Mouse (Mus musculus) left cerebral cortex, postnatal 25 days (tissue): ENCODE data around the gene Rps23. TPM values are rescaled to one million over a fixed set of nuclear protein-coding genes. Genes with fewer than 3 reads are reported as not detected.
"Not testable (repeated sequence)": the region's sequence is repeated elsewhere in the genome, so short reads cannot be mapped to it uniquely, and the experiment has no call there.

Experiments
- DNase-seq, 2 experiments: peaks; one replicate each; pipeline ENCODE4 v3.0.0; 2022; ENCODE audit warnings: low spot score in 2 of 2, mixed read lengths in 1 of 2
- intact Hi-C: fragments of 180-260 bp; cut with DNase I; formaldehyde crosslinking; loops from one replicate; pipeline ENCODE4 v1.15.1; 2025
- total RNA-seq, 2 experiments: library from RNA; stranded (reverse); gene quantifications; 2 replicates each; pipeline ENCODE4 v1.2.3; 2021

Gene Rps23
- 100 to 1,000 TPM; 181 to 217 TPM for total RNA-seq

DNA sequence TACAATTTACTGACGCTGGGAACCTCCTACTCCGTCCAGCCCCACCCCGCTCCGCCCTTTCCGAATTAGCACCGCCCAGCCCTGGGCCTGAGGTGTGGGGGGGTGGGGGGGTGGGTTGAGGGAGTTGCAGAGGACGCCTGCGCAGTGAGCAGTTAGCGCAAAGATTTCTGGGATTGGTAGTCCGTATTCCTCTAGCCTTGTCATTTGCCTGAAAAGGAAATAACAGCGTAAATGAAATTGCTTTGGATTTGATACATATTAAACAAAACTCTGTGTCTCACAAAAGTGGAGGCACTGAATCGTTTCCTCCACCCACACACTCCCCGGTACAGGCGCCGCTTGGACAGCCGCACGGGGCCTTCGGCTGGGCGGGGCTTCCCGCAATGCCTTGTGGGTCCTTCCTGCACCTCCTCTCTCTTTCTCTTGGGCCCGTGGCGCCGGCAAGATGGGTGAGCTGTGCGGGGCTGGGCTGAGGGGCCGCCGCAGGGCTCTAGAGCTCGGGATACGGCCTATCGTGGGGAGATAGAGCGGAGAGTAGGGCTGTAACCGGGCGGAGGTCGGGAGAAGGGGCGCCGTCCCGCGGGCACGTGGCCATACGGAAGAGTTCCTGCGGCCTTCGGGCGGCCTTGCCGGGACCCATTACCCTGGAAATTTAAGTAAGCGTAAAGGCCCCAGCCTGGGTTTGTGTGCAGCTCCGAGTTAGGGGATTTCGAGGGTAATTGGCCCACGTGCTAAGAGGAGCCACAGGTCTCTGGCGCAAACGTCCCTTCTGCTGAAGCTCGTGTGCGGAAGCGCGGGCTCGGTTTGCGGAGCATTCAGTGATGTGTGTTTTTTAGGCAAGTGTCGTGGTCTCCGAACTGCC is at the start of gene Rps23:
TSS of gene Rps23 (plus strand) at position 208 of the 862 bp plus-strand sequence.
- intact Hi-C loops, result no loop called here

GRCm38 (mm10) chr13:90881727-90882429 is 40.9 kb upstream of the Rps23 start:
- no peak for DNase-seq
- intact Hi-C loops, result no loop called here

More for the DNA sequence above, at the start of gene Rps23:
- DNase-seq, result peak; percentile 90

DNA sequence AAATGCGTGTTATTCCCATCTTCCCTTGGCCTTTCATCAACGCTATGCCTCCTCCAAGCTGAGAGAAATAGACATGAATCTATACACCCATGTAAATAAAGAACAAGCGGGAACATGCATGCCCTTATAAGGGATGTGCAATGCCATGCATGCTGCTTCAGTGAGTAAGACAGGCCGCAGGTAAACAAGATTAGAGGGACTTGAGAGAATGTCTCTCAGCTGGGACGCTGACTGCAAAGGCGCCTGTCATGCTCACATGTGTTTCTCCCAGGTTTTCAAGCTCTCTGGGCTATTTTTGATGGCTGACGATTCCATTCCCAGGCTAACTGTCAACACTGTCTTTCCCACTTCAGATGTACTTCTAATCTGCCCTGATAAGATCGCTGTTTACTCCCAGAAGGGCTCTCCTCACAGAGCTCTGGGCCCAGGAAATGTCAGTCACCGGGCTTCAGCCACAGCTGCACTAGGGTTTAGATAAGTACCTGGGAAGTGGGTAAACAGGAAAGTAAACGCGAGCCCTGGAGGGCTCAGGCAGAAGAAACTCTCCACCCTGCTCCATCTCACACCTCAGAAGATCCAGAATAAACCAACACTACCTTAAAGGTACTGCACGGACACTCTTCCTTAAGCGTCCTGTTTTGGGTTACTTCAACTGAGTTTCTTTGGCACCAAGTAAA is 36.8 kb upstream of the Rps23 start:
- no peak for DNase-seq
- intact Hi-C loops, result loop anchor here (2.0 to 5.0 kb wide), 3 partner anchors 1109 to 1339 kb away; no protein-coding TSS in a partner anchor

DNA sequence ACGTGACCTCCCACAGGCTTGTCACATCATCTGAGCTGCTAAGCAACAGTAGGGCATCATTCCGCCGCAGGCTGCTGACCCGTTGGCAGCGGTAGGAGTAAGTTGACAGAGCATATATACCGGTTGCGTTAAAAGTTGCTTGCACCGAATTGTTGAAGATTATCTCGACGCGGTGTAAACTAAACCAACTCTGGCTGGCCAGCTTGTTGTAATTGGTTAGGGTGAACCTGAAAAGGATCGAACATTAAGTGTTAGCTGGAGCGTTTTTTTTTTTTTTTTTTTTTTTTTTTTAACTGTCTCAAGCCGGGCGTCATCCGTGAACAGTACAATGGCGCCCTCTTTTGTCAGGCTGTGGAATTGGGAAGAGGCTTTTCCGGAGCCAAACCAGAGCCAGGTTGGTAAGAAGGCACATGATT is 36.2 kb upstream of the Rps23 start:
- intact Hi-C loops, result loop anchor here (2.0 to 5.0 kb wide), 3 partner anchors 1109 to 1339 kb away; no protein-coding TSS in a partner anchor
- peak; percentile 79 to 85 for DNase-seq

- intact Hi-C loops, result no loop called here
- no peak for DNase-seq
Measured at GRCm38 (mm10) chr13:90890111-90890510, 32.6 kb upstream of the Rps23 start.

DNA sequence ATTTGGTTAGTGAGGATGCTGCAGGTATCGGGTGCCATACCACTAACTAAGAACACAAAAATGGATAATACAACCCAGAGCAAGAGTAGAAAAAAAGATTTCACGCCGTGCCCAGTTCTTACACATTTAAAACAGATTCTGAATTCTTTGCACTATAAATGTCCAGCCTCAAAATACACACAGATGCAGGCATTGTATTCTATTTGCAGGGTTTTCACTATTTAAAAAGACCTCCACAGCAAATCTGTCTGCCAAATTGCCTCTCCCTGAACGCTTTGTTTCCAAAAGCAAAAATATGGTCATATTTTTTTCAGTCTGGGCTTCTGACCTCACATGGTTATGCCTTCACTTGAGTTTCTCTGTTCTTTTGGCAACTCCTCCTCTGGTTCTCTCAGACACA is 27.9 kb upstream of the Rps23 start:
- intact Hi-C loops, result no loop called here
- DNase-seq, result peak in 1 of 2 experiments; percentile 50

- peak in 1 of 2 experiments; percentile 76 for DNase-seq
- intact Hi-C loops, result no loop called here
Measured at GRCm38 (mm10) chr13:90896098-90896497, 26.7 kb upstream of the Rps23 start.

GRCm38 (mm10) chr13:90896821-90897220 is 25.9 kb upstream of the Rps23 start:
- no peak for DNase-seq
- intact Hi-C loops, result no loop called here

DNA sequence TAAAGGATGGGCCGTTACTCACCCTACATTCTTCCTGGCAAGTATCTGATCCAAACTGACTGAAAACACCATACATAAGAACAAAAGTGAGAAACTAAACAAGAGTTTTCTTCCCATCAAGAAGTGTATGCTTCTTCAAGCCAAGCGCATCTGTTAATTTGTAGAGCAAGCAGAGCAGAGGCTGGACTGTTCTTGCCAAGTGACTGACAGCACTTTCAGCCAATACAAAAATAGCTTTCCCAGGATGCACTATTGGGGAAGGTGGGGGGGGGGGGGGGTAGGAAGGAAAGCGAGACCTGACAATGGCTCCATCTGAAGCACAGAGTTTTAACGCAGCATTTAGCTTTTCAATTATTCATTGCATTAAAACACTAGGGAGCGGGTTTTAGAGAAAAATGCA is 17.6 kb upstream of the Rps23 start, which contains the start of gene Atp6ap1l:
TSS of gene Atp6ap1l (minus strand) at position 180 of the 400 bp plus-strand sequence.
- intact Hi-C loops, result no loop called here
- DNase-seq, result peak; percentile 47 to 71

GRCm38 (mm10) chr13:90907376-90907775 is 15.4 kb upstream of the Rps23 start:
- intact Hi-C loops, result no loop called here

DNA sequence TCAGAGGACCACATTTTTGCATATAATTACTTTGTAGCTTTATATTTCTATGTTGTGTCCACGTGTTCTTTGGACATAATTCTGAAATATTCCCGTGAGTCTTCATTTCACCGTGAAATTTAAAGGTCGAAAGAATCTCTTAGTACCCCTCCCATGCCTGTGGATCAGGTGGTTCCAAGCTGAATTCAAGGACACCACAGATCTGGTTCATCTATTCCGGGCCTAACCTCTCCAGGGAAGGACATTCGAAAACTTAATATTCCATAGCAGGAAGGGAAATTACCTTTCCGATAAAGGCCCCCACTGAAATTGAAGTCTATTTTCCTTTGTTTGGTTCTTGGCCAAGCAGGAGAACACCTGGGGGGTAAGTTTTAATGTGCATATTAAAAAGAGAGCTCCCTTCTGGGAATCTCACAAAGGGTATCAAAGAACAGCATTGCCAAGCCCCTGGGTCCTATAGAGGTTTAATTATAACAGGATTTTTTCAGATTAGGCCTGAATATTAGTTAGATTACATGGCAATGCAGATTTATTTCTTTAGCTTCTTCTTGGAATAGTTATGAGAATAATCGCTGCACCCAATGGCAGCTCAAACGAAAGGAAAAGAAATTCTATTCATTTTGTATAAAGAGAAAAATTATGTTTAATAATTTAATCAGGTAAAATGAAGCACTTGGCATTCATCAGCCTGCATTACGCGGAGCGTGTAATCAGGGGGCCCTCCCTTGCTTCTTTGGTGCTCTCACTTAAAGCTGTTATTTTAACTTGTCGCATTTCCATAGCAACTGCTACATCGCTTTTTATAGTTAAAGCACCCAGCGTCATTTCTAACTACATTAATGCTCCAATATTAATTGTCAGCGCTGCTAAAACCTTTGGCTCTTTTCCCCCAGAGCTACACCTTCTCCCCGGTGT is 9.7 kb upstream of the Rps23 start:
- DNase-seq, result peak; percentile 50 to 61
- intact Hi-C loops, result no loop called here

More at GRCm38 (mm10) chr13:90907376-90907775, 15.4 kb upstream of the Rps23 start:
- DNase-seq, result no peak

DNA sequence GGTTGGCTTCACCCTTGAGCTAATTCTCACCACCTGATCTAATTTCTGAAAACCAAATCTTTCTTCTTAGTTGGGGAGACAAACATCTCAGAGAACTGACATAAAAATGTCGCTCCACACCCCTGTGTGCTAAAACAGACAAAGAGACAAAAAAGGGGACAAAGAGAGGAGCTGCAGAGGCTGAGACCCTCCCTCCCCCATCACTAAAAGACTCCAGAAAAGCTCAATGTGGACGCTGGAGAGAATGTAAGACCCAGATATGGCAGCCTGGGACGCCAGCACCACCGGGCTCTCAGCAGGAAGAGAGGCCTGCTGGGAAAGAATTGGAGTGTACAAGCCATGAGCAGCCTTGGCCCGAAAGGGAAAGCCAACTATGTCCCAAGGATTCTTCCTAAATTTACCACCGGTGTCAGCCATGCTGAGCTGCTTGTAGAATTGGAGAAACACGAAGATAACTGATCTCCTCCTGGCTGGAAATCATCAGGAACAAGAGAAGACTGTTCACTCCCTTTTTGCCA is 9.0 kb upstream of the Rps23 start:
- intact Hi-C loops, result no loop called here
- DNase-seq, result peak; percentile 31 to 36

GRCm38 (mm10) chr13:90914721-90915120 is 8.0 kb upstream of the Rps23 start:
- DNase-seq, result no peak
- intact Hi-C loops, result no loop called here

GRCm38 (mm10) chr13:90923617-90924016 is 859 bp downstream of the Rps23 start:
- DNase-seq, intact Hi-C loops: not testable (repeated sequence)

DNA sequence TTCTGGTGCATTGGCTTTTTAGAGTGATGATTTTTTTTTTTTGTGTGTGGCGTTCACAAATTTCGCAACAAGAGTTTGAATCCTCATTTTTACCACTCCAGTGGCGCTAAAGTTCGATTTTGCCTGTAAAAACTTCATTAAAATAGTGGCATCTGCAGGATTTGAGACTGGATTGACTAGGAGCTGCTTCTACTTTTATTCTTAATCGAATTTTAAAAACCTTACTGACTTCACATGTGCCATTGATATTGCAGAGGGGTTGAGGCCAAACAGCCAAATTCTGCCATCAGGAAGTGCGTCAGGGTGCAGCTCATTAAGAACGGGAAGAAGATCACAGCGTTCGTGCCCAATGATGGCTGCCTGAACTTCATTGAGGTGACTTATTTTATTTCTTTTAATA is 1.3 kb downstream of the Rps23 start:
- intact Hi-C loops, result no loop called here
- no peak for DNase-seq

- DNase-seq, result no peak
- intact Hi-C loops, result no loop called here
Measured at GRCm38 (mm10) chr13:90925191-90925590, 2.4 kb downstream of the Rps23 start.

DNA sequence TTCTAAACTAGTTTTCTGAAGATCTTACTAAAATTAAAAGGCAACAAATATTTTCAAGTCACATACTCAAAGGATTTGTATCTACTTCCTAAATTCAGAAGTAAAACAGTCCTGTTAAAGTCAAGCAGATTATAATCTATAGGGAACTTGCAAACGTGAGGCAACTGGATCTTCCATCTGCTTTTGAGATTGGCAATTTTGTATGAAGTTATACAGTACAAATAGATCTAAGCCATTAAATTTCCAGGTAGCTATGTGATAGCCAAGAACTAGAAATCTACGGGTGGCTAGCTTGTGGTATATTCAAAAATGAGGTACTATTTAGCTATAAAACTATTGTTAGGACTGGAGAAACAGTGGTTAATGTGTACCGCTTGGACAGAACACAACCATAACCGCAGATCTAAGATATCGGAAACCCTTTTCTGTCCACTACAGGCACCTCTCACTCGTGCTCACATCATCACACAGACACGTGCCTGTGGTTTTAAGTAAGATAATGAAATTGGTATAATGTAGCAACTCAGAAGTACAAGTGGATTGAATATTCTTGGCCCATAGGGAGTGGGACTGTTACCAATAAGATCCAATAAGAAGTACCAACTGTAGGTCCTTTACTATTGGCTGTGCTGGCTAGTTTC is 3.5 kb downstream of the Rps23 start:
- intact Hi-C loops, result no loop called here
- no peak for DNase-seq

DNA sequence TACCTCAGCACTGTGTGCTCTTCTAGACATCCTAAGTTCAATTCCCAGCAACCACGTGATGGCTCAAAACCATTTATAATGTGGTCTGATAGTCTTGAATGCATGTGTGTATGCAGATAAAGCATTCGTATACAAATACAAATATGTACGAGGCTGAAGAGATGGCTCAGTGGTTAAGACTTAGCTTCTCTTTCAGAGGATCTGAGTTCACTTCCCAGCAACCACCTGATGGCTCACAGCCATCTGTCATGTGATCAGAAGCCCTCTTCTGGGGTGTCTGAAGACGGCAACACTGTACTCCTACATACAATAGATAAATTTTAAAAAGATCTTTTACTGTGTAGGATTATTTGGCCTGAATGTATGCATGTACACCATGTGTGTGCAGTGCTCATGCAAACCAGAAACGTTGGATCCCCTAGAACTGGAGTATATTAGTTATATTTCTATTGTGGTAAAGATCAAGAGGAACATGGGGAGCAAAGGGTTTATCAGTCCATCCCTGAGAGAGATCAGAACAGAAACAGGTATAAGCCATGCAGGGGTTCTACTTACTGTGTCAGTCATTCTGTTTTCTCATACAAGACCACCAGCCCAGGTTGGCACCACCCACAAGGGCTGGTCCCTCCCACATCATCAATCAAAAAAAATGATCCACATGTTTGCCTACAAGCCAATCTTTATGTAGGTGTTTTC is 4.3 kb downstream of the Rps23 start:
- DNase-seq, result no peak
- intact Hi-C loops, result no loop called here
